Mouse (Mus musculus): ENCODE measurements around the gene Gm10563. TPM values are rescaled to one million over a fixed set of nuclear protein-coding genes. Genes with fewer than 3 reads are reported as not detected.

Gene Gm10563
- polyA plus RNA-seq, 1 experiment from 2014 or later, result not detected

DNA sequence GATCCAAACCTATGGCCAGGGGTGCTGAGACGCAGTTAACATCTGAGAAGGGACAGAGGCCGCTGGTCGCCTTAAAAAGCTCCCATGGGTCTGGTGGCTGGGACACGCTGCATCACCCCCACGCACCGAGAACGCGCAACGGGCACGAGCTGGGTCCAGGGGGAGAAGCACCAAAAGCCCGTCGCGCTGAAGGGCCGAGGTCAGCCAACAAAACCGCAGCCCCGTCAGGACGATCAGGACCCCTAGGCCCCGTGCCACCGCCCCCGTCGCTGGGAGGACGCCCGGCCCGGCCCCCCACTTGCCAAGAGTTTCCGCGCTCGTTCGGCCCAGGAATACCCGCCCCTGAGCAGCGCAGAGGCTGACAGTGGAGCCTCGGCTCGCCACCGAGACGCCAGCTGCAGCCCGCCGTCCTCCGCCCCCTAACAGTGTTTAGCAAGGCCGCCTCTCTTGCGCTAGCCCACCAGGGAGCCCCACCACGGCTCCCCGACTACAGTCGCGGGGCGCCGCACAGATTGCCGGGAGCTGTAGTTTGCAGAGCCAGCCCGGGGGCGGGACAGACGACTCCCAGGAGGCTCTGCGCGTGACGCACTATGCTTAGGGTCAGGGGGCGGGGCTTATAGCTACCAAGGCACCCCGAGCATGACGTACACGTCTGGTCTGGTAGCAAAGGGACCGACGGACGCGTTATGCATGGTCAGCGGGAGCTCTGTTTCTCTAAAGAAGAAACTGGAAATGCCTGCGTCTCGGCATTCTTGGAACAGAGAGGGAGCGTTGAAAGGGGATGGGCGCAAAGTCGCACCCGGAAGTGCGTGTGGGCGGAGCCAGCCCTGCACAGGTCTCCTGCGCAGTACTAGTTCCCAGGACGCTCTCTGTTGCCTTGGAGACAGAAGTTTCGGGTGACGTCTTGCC lies 23.7 kb upstream of the Gm10563 start, which contains the start of gene Mib2:
Gene Mib2, minus strand, starts transcription at position 510 of the 909 bp plus-strand sequence.
- Histone ChIP-seq H3K27me3 (no peaks in the 10 kb centered on the region), H3K4me1 (peaks cover 13% of the 10 kb centered on the region), H3K4me2 (replicated peaks) (peak within 1 kb of the TSS; percentile 82), H3K27ac (replicated peaks) (peak within 1 kb of the TSS; percentile 78), H3K9me3 (no peaks in the 10 kb centered on the region), H3K4me3 (peak within 1 kb of the TSS; percentile 79), H3K36me3 (peaks cover 6% of the 10 kb centered on the region; the same call in 1 of the 2 replicates), H3K9ac (replicated peaks) (peak within 1 kb of the TSS; percentile 78)
- WGBS, result under 1% methylated on average over 73 of the region's 73 CpGs
- ATAC-seq (replicated peaks), result peak; percentile 99

DNA sequence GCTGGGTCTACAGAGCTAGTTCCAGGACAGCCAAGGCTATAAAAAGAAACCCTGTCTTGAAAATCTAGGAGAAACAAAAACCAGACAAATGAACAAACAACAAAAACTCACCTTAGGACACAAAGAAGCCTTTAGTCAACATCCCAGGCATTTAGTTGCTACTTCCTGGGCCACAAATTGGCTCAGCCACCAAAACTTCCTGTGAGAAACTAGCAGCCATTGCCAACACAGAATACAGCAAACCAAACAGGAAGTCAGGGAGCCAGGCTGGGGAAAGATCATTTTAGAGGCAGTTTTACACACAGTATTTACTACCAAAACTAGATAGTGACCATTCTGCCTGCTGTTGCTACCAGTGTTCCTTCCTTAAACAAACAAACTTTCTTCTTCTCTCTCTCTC lies 21.7 kb upstream of the Gm10563 start:
- H3K4me2 ChIP-seq (replicated peaks), result no peak overlapping the region
- no peak overlapping the region for H3K4me3 ChIP-seq
- ATAC-seq (replicated peaks), result no peak
- H3K27me3 ChIP-seq, result no peaks in the 10 kb centered on the region
- H3K27ac ChIP-seq (replicated peaks), result no peak overlapping the region
- H3K9ac ChIP-seq (replicated peaks), result no peak overlapping the region
- H3K4me1 ChIP-seq, result peaks cover 13% of the 10 kb centered on the region
- no peaks in the 10 kb centered on the region for H3K9me3 ChIP-seq
- H3K36me3 ChIP-seq, result peaks cover 6% of the 10 kb centered on the region; the same call in 1 of the 2 replicates

DNA sequence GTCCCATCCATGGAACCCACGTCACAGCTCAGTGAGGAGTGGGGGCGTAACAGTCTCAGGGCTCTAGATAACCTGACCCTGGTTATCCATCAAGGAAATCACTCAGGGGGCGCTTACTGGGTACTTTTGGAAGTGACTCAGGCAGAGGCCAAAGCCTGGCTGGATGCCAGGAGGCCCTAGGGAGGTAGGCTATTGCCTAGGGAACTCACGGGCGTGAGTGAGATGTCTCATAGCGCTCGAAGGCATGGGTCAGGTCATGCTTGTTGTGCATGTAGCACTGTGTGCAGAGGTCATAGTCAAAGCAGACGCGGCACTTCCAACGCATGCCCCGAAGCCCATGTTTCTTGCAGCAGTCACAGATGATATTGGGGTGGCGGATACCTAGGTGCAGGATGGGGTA lies 15.4 kb upstream of the Gm10563 start:
- no peaks in the 10 kb centered on the region for H3K4me1 ChIP-seq

DNA sequence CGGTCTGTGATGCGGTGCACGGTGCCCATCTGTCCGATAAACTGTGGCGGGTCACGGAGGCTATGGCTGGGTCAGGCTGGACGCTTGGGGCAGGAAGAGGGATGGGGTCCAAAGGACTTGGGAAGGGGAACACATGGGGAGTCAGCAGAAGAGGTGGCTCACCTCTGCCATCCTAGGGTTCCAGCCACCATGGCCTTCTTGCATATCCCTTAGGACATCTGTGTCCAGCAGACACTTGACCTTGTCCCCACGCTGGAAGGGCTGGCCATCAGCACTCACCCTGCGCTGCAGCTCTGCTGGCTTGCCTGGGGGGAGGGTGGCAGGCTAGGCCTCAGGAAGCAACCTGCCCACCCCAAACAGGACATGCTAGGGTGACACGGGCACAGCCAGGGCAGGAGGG lies 13.8 kb upstream of the Gm10563 start:
- Histone ChIP-seq H3K27ac (replicated peaks) (no peak overlapping the region), H3K36me3 (peaks cover 20% of the 10 kb centered on the region), H3K4me2 (replicated peaks) (no peak overlapping the region), H3K9me3 (no peaks in the 10 kb centered on the region), H3K4me1 (peaks cover 12% of the 10 kb centered on the region), H3K4me3 (no peak overlapping the region), H3K27me3 (peaks cover 24% of the 10 kb centered on the region), H3K9ac (replicated peaks) (no peak overlapping the region)
- 95% methylated on average over 10 of the region's 10 CpGs for WGBS
- no peak for ATAC-seq (replicated peaks)

More for the DNA sequence above, 15.4 kb upstream of the Gm10563 start:
- Histone ChIP-seq H3K27me3 (peaks cover 7% of the 10 kb centered on the region), H3K9ac (replicated peaks) (no peak overlapping the region), H3K27ac (replicated peaks) (no peak overlapping the region), H3K4me2 (replicated peaks) (no peak overlapping the region), H3K4me3 (no peak overlapping the region), H3K9me3 (no peaks in the 10 kb centered on the region), H3K36me3 (peaks cover 18% of the 10 kb centered on the region)
- 88% methylated on average over 12 of the region's 12 CpGs for WGBS
- no peak for ATAC-seq (replicated peaks)

DNA sequence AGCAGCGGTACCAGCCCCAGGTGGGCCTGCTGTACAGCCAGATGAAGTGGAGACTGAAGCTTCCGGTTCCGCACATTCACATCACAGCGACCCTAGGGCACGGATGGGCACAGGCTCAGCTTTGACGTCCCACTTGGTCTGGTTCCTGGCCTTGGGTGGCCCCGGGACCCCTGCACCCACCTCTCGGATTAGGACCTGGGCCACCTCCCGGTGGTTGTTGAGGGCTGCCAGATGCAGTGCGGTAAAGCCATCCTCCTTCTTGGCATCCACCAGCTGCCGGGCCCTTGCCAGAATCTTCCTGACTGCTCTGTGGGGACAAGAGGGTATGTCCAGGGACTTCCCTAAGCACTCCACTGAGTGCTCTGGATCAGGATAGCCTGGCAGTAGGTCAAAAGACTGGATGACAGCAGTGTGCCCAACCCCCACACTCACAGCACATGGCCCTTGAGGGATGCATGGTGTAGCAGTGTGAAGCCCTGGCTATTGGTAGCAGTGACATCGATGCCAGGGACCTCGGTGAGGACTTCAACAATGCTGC lies 11.1 kb upstream of the Gm10563 start:
- WGBS, result 94% methylated on average over 13 of the region's 13 CpGs
- H3K9me3 ChIP-seq, result no peaks in the 10 kb centered on the region
- H3K27me3 ChIP-seq, result peaks cover 49% of the 10 kb centered on the region
- no peak overlapping the region for H3K9ac ChIP-seq (replicated peaks)
- H3K4me1 ChIP-seq, result peaks cover 28% of the 10 kb centered on the region
- no peak overlapping the region for H3K27ac ChIP-seq (replicated peaks)
- H3K4me2 ChIP-seq (replicated peaks), result no peak overlapping the region
- peaks cover 26% of the 10 kb centered on the region for H3K36me3 ChIP-seq
- no peak for ATAC-seq (replicated peaks)
- H3K4me3 ChIP-seq, result no peak overlapping the region

DNA sequence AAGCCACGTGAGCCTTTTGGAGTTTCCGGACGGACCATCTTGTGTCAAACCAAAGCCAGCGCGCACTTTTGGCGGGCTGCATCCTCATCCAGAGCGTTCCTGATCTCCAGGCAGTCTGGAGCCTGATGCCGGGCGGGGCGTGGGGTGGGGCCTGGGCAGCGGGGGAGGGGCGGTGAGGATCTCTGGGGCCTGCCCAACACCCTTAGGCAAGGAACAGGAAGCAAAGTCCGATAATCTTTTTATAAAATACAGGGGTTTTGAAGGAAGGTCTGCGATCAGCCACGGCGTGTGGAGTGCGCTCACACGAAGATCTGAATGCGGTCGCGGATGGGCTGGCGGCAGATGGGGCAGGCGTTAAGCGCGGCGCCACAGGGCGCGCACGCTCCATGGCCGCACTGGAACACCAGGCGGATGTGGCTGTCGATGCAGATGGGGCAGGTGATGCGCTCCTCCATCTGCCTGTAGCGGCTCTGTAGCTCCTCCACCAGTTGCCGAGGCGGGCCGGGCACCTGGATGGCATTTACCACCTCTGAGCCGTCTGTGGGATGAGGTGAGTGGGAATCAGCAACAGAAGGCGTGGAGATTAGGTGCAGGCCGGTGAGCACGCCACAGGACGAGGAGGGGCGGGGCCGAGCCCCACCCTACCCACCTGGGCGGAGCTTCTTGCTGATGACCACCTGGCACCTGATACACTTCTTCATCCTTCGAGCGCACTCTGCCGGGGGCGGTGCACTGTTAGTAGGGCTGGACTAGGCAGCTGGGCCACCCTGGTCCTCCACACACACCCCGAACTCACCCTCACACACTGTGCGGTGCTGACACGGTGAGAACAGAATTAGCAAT lies 9.5 kb upstream of the Gm10563 start:
- H3K36me3 ChIP-seq, result peaks cover 40% of the 10 kb centered on the region
- H3K4me1 ChIP-seq, result peaks cover 28% of the 10 kb centered on the region
- peak overlapping the region; percentile 31 for H3K9ac ChIP-seq (replicated peaks)
- H3K9me3 ChIP-seq, result no peaks in the 10 kb centered on the region
- peak; percentile 12; the same call in 1 of the 2 replicates for ATAC-seq (replicated peaks)
- WGBS, result 4% methylated on average over 52 of the region's 52 CpGs
- peak overlapping the region; percentile 25 for H3K4me3 ChIP-seq
- H3K27me3 ChIP-seq, result peaks cover 52% of the 10 kb centered on the region
- H3K27ac ChIP-seq (replicated peaks), result no peak overlapping the region
- H3K4me2 ChIP-seq (replicated peaks), result peak overlapping the region; percentile 51

DNA sequence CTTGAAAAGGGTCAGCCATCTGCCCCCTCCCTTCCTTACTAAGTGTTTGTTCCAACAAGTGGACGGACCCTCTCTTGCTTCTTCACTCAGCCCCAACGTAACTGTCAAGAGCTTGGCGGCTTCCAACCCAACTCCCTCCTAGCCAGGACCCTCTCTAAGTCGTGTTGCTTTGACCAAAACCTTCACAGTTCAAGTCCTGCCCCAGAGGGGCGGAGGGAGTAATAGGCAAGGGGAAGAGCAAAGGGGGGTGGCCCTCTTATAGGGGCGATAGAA lies 8.9 kb upstream of the Gm10563 start:
- no peak for ATAC-seq (replicated peaks)
- WGBS, result 2% methylated on average over 6 of the region's 6 CpGs
- Histone ChIP-seq H3K9ac (replicated peaks) (no peak overlapping the region), H3K4me1 (peaks cover 28% of the 10 kb centered on the region), H3K27me3 (peaks cover 52% of the 10 kb centered on the region), H3K36me3 (peaks cover 45% of the 10 kb centered on the region), H3K4me3 (peak overlapping the region; percentile 25), H3K27ac (replicated peaks) (no peak overlapping the region), H3K9me3 (no peaks in the 10 kb centered on the region), H3K4me2 (replicated peaks) (peak overlapping the region; percentile 51)

DNA sequence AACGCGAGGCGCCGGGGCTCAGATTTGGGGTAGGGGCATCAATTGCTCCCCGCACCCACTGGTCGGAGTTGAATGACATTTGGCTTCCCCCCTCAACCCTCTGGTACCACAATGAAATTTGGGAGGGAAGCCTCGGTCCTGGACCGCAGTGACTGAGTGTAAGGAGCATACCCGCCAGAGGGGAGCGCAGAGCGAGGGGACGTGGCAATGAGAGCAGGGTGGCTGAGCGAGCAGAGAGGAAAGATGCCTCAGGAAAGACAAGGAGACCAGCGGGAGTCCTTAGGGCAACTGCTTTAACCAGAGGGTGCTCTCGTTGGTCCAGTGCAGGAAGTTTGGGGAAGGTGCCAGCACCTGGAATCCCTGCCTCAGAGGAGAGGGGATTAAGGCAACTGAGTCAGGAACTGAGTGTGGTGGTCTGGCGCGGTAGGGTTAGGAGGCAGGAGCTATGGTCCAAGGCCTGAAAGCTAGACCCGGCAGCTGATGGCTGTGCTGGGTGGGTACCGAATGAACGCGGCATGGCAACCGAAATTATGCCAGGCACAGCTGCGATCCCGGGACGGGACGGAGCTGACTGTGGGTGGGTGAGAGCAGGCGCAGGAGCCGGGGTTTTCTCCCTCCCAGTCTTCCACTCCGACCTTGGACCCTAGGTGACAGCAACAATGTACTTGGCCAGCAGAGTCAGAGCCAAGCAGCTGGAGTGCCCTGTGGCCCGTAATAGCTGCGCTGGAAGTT lies 8.4 kb upstream of the Gm10563 start:
- 0 out of 2 replicates have a peak, but pooled peaks have one; percentile 29 for ATAC-seq (replicated peaks)
- Histone ChIP-seq H3K4me1 (peaks cover 28% of the 10 kb centered on the region), H3K9me3 (no peaks in the 10 kb centered on the region), H3K4me3 (peak overlapping the region; percentile 31), H3K27ac (replicated peaks) (no peak overlapping the region), H3K27me3 (peaks cover 52% of the 10 kb centered on the region), H3K4me2 (replicated peaks) (peak overlapping the region; percentile 51), H3K36me3 (peaks cover 50% of the 10 kb centered on the region), H3K9ac (replicated peaks) (peak overlapping the region; percentile 38)
- WGBS, result 2% methylated on average over 31 of the region's 31 CpGs

DNA sequence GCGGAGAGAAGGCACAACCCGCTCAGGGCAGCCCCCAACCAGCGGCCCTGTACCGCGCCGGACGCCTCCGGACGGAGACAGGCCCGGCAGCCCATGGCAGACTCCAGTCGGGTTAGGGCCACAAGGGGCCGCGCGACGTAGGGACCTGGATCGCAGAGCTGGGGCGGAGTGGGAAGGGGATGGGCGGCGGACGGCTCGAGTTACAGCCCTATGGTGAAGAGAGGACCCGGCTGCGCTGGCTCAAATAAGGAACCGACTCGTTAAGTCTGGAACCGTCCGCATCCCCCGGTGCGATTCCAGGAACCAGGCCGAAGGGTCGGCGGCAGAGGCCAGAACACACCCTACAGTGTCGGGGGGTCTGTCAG lies 7.9 kb upstream of the Gm10563 start, which contains the start of gene Mmp23:
Gene Mmp23, minus strand, starts transcription at position 299 of the 365 bp plus-strand sequence.
- under 1% methylated on average over 33 of the region's 33 CpGs for WGBS
- peak; percentile 38 for ATAC-seq (replicated peaks)
- no peak within 1 kb of the TSS for H3K27ac ChIP-seq (replicated peaks)
- H3K27me3 ChIP-seq, result peaks cover 52% of the 10 kb centered on the region
- peak within 1 kb of the TSS; percentile 38 for H3K9ac ChIP-seq (replicated peaks)
- H3K36me3 ChIP-seq, result peaks cover 55% of the 10 kb centered on the region
- H3K4me1 ChIP-seq, result peaks cover 28% of the 10 kb centered on the region
- peak within 1 kb of the TSS; percentile 51 for H3K4me2 ChIP-seq (replicated peaks)
- H3K4me3 ChIP-seq, result peak within 1 kb of the TSS; percentile 31
- no peaks in the 10 kb centered on the region for H3K9me3 ChIP-seq

DNA sequence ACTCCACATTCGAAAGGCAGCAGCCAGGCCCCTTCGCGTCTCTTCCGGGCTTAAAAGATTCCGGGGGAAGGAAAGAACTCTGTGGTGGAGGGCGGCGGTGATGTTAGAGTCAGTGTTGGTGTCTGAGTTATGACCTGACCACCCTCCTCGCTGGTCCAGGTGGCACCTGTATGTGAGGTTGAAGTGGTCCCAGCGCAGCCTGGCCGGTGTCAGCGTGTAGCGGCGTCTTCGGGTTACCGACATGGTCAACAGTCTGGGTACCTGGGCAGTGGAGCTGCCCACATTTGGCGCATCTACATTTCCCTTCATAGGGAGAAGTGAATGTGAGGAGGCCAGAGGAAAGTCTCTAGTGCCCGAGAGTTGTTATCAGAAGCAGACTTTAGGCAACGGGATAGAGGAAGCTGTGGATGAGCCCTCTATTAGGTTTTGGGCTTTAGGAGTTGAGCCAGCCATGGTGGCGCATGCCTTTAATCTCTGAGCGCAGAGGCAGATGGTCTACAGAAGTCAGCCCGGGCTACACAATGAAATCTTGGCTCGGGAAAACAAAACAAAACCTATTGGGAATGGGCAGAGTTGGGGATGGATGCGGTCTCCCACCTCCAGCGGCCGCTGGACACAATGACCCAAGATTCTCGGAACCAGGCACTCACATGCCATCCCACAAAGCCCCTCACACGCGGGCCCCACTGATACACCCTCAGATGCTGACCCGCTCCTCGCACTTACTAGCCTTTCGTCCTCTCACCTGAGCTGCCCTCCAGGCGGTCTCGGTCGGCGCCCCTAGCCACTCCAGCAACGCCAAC lies 7.3 kb upstream of the Gm10563 start:
- peak overlapping the region; percentile 31 for H3K4me3 ChIP-seq
- H3K27ac ChIP-seq (replicated peaks), result no peak overlapping the region
- peak; percentile 27; the same call in 1 of the 2 replicates for ATAC-seq (replicated peaks)
- peaks cover 61% of the 10 kb centered on the region for H3K36me3 ChIP-seq
- H3K27me3 ChIP-seq, result peaks cover 52% of the 10 kb centered on the region
- H3K4me1 ChIP-seq, result peaks cover 28% of the 10 kb centered on the region
- H3K9ac ChIP-seq (replicated peaks), result peak overlapping the region; percentile 38
- 20% methylated on average over 36 of the region's 36 CpGs for WGBS
- no peaks in the 10 kb centered on the region for H3K9me3 ChIP-seq
- H3K4me2 ChIP-seq (replicated peaks), result peak overlapping the region; percentile 49

Measured in forebrain, embryonic 15.5 days (tissue).